Mouse (Mus musculus) liver, embryonic 12.5 days (tissue): ENCODE results near the gene Gm32802. TPM values are rescaled to one million over a fixed set of nuclear protein-coding genes. Genes with fewer than 3 reads are reported as not detected.
"Not testable (repeated sequence)": the region's sequence is repeated elsewhere in the genome, so short reads cannot be mapped to it uniquely, and the experiment has no call there.

Experiments used
- ATAC-seq: fragments of 200-750 bp; cut with Nextera tagmentation; 2 replicates; pipeline ENCODE4 v1.8.0; 2017; ENCODE audit warnings: moderate number of reproducible peaks, mild to moderate bottlenecking, moderate library complexity
- H3K27ac ChIP-seq: fragments of 300-500 bp; sonication (generic); 2 replicates; pipeline ENCODE4 v1.5.1; 2016; ENCODE audit warnings: mild to moderate bottlenecking
- H3K27me3 ChIP-seq: fragments of 300-500 bp; sonication (generic); replicated peaks from 2 replicates; pipeline ENCODE4 v1.6.1; 2016; ENCODE audit warnings: mild to moderate bottlenecking, moderate library complexity
- H3K36me3 ChIP-seq: fragments of 300-500 bp; sonication (generic); 2 replicates; pipeline ENCODE4 v1.6.1; 2016; ENCODE audit warnings: mild to moderate bottlenecking, moderate library complexity
- H3K4me1 ChIP-seq: fragments of 300-500 bp; sonication (generic); 2 replicates; pipeline ENCODE4 v1.6.1; 2016
- H3K4me2 ChIP-seq: fragments of 300-500 bp; sonication (generic); 2 replicates; pipeline ENCODE4 v1.6.1; 2016; ENCODE audit warnings: mild to moderate bottlenecking, moderate library complexity
- H3K4me3 ChIP-seq: fragments of 300-500 bp; sonication (generic); 2 replicates; pipeline ENCODE4 v1.5.1; 2016; ENCODE audit warnings: mild to moderate bottlenecking, moderate library complexity
- H3K9ac ChIP-seq: fragments of 300-500 bp; sonication (generic); 2 replicates; pipeline ENCODE4 v1.6.1; 2016; ENCODE audit warnings: mild to moderate bottlenecking, moderate library complexity
- H3K9me3 ChIP-seq: fragments of 300-500 bp; sonication (generic); replicated peaks from 2 replicates; pipeline ENCODE4 v1.6.1; 2016; ENCODE audit warnings: mild to moderate bottlenecking, moderate library complexity
- WGBS: fragments of 180-500 bp; shearing (Covaris S2); methylation state at CpG from one replicate; pipeline ENCODE4 v1.1.7; 2016; ENCODE audit not compliant: insufficient replicate concordance; 5-methylcytosine and 5-hydroxymethylcytosine counted together
- polyA plus RNA-seq: library from polyadenylated mRNA; unstranded; fragments of >200 nt; fragmentation: Nextera tagmentation; extraction: Ambion mirVana; gene quantifications from 2 replicates; pipeline ENCODE4 v1.2.1, GENCODE M21; 2016

The Gm32802 gene
- not detected in 2 replicates for polyA plus RNA-seq

GRCm38 (mm10) chr10:118258388-118258787 is at the start of gene Gm32802:
Gene Gm32802 (plus strand): TSS chr10:118258688.
- not testable (repeated sequence) for H3K4me3 ChIP-seq, H3K27me3 ChIP-seq, H3K36me3 ChIP-seq, H3K4me2 ChIP-seq, H3K9me3 ChIP-seq, H3K27ac ChIP-seq, H3K9ac ChIP-seq, H3K4me1 ChIP-seq, ATAC-seq
- no CpG with 5 or more reads among the region's 13 CpGs for WGBS

- not testable (repeated sequence) for H3K4me1 ChIP-seq, H3K27ac ChIP-seq, H3K27me3 ChIP-seq, H3K36me3 ChIP-seq, H3K9me3 ChIP-seq, ATAC-seq, H3K4me2 ChIP-seq, H3K9ac ChIP-seq, H3K4me3 ChIP-seq
- 47% methylated on average over 3 of the region's 4 CpGs for WGBS
These were observed 42.6 kb upstream of the Gm32802 start for GRCm38 (mm10) chr10:118215719-118216393.

GRCm38 (mm10) chr10:118227629-118228028 is 30.9 kb upstream of the Gm32802 start:
- H3K9me3 ChIP-seq, ATAC-seq: not testable (repeated sequence)

GRCm38 (mm10) chr10:118232607-118233006 is 25.9 kb upstream of the Gm32802 start:
- not testable (repeated sequence) for H3K27ac ChIP-seq, H3K4me2 ChIP-seq, H3K36me3 ChIP-seq, H3K4me1 ChIP-seq, H3K27me3 ChIP-seq, ATAC-seq, H3K4me3 ChIP-seq, H3K9me3 ChIP-seq, H3K9ac ChIP-seq
- 33% methylated on average over 1 of the region's 5 CpGs for WGBS

More at GRCm38 (mm10) chr10:118227629-118228028, 30.9 kb upstream of the Gm32802 start:
- not testable (repeated sequence) for H3K4me3 ChIP-seq, H3K4me2 ChIP-seq, H3K27me3 ChIP-seq, H3K9ac ChIP-seq, H3K36me3 ChIP-seq, H3K4me1 ChIP-seq, H3K27ac ChIP-seq
- WGBS, result no CpG with 5 or more reads among the region's 2 CpGs

- not testable (repeated sequence) for H3K4me2 ChIP-seq, H3K4me3 ChIP-seq, H3K27ac ChIP-seq, H3K27me3 ChIP-seq, ATAC-seq, H3K9ac ChIP-seq, H3K36me3 ChIP-seq, H3K9me3 ChIP-seq, H3K4me1 ChIP-seq
- WGBS, result no CpG with 5 or more reads among the region's 13 CpGs
These were observed 17.8 kb upstream of the Gm32802 start, which contains the start of gene Gm32717 for GRCm38 (mm10) chr10:118240680-118241079. Gene Gm32717 (minus strand): TSS chr10:118240780.

GRCm38 (mm10) chr10:118249006-118249595 is 9.4 kb upstream of the Gm32802 start:
- H3K4me3 ChIP-seq, H3K4me1 ChIP-seq, H3K9ac ChIP-seq, H3K9me3 ChIP-seq, H3K27ac ChIP-seq, H3K27me3 ChIP-seq, ATAC-seq, H3K36me3 ChIP-seq, H3K4me2 ChIP-seq: not testable (repeated sequence)
- WGBS, result 74% methylated on average over 11 of the region's 11 CpGs

- no peaks in the 10 kb centered on the region for H3K27me3 ChIP-seq
- no peaks in the 10 kb centered on the region for H3K4me1 ChIP-seq
- no peak for ATAC-seq
- 49% methylated on average over 10 of the region's 10 CpGs for WGBS
- no peak overlapping the region for H3K27ac ChIP-seq
- H3K4me2 ChIP-seq, result no peak overlapping the region
- no peaks in the 10 kb centered on the region for H3K9me3 ChIP-seq
- H3K4me3 ChIP-seq, result no peak overlapping the region
- no peak overlapping the region for H3K9ac ChIP-seq
- H3K36me3 ChIP-seq, result no peaks in the 10 kb centered on the region
These were observed 7.6 kb upstream of the Gm32802 start for GRCm38 (mm10) chr10:118250852-118251295.

- not testable (repeated sequence) for H3K9ac ChIP-seq, ATAC-seq, H3K4me2 ChIP-seq, H3K4me3 ChIP-seq, H3K4me1 ChIP-seq, H3K27ac ChIP-seq, H3K9me3 ChIP-seq, H3K27me3 ChIP-seq, H3K36me3 ChIP-seq
- 56% methylated on average over 1 of the region's 8 CpGs for WGBS
These were observed 10.3 kb downstream of the Gm32802 start for GRCm38 (mm10) chr10:118268812-118269211.

GRCm38 (mm10) chr10:118271416-118271815 is 12.9 kb downstream of the Gm32802 start:
- not testable (repeated sequence) for H3K9me3 ChIP-seq, H3K4me3 ChIP-seq, ATAC-seq, H3K4me2 ChIP-seq, H3K36me3 ChIP-seq, H3K27me3 ChIP-seq, H3K4me1 ChIP-seq, H3K9ac ChIP-seq, H3K27ac ChIP-seq
- WGBS, result 57% methylated on average over 1 of the region's 2 CpGs

GRCm38 (mm10) chr10:118278069-118278468 is 19.6 kb downstream of the Gm32802 start:
- not testable (repeated sequence) for H3K4me3 ChIP-seq, H3K27me3 ChIP-seq, H3K4me2 ChIP-seq, H3K9ac ChIP-seq, H3K36me3 ChIP-seq, H3K9me3 ChIP-seq, H3K4me1 ChIP-seq, ATAC-seq, H3K27ac ChIP-seq
- no CpG with 5 or more reads among the region's 4 CpGs for WGBS

GRCm38 (mm10) chr10:118282565-118282964 is 24.1 kb downstream of the Gm32802 start:
- not testable (repeated sequence) for H3K27ac ChIP-seq, H3K4me3 ChIP-seq, H3K27me3 ChIP-seq, H3K4me1 ChIP-seq, H3K9me3 ChIP-seq, H3K4me2 ChIP-seq, H3K9ac ChIP-seq, H3K36me3 ChIP-seq, ATAC-seq
- 80% methylated on average over 7 of the region's 7 CpGs for WGBS

GRCm38 (mm10) chr10:118283016-118283415 is 24.5 kb downstream of the Gm32802 start:
- not testable (repeated sequence) for H3K4me1 ChIP-seq, ATAC-seq, H3K4me3 ChIP-seq, H3K36me3 ChIP-seq, H3K27me3 ChIP-seq, H3K4me2 ChIP-seq, H3K9ac ChIP-seq, H3K27ac ChIP-seq, H3K9me3 ChIP-seq
- 75% methylated on average over 1 of the region's 5 CpGs for WGBS
